Mouse (Mus musculus) CH12.LX (cell line): ENCODE results near the gene L3mbtl2.
"Not testable (repeated sequence)": the region's sequence is repeated elsewhere in the genome, so short reads cannot be mapped to it uniquely, and the experiment has no call there.

ENCODE experiments used
- CTCF ChIP-seq, 2 experiments: IDR thresholded peaks in 1 of 2; conservative IDR thresholded peaks in 1 of 2; 2 replicates each; pipeline ENCODE4 v1.5.1; 2011 to 2012; ENCODE audit warnings: low read depth in 2 of 2, low read length in 2 of 2, improper control_type of control experiment in 1 of 2, inconsistent platforms in 1 of 2, mild to moderate bottlenecking in 1 of 2, moderate library complexity in 1 of 2
- HCFC1 ChIP-seq: IDR thresholded peaks from 2 replicates; pipeline ENCODE4 v1.6.1; 2012; ENCODE audit warnings: low read depth, mild to moderate bottlenecking, inconsistent platforms, low read length, improper control_type of control experiment
- MAX ChIP-seq: IDR thresholded peaks from 2 replicates; pipeline ENCODE4 v1.6.1; 2011; ENCODE audit warnings: low read length, improper control_type of control experiment
- POLR2A ChIP-seq: IDR thresholded peaks from 2 replicates; pipeline ENCODE4 v1.6.1; 2011; ENCODE audit warnings: low read depth, mild to moderate bottlenecking, improper control_type of control experiment, low read length
- SIN3A ChIP-seq: IDR thresholded peaks from 2 replicates; pipeline ENCODE4 v1.6.1; 2012; ENCODE audit warnings: low read length, improper control_type of control experiment, inconsistent platforms
- TBP ChIP-seq: conservative IDR thresholded peaks from 2 replicates; pipeline ENCODE4 v1.6.1; 2011; ENCODE audit warnings: low read depth, low read length, improper control_type of control experiment
- ZC3H11A ChIP-seq: IDR thresholded peaks from 2 replicates; pipeline ENCODE4 v1.6.1; 2012; ENCODE audit warnings: low read depth, mild to moderate bottlenecking, inconsistent platforms, low read length, improper control_type of control experiment

DNA sequence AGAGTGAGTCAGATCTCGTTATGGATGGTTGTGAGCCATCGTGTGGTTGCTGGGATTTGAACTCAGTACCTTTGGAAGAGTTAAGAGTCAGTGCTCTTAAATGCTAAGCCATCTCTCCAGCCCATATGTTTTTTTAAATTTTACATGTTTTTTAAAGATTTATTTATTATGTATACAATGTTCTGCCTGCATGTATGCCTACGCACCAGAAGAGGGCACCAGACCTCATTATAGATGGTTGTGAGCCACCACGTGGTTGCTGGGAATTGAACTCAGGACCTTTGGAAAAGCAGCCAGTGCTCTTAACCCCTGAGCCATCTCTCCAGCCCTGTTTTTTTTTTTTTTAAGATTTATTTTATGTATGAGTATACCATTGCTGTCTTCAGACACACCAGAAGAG, 37.7 kb downstream of the L3mbtl2 start:
- TF ChIP-seq HCFC1, TBP, MAX, SIN3A, POLR2A, ZC3H11A: not testable (repeated sequence)
- TF ChIP-seq CTCF (conservative IDR thresholded peaks at IDR 0.05 in 1 of 2, IDR thresholded peaks at IDR 0.05 in 1 of 2; ENCODE audit: low read depth in 2 of 2, low read length in 2 of 2): peak in 1 of 2 experiments; percentile 23; a peak in 1 of 4 replicates
